Mouse (Mus musculus) kidney, embryonic 16.5 days (tissue): ENCODE results near the gene Klk1b3. TPM values are rescaled to one million over a fixed set of nuclear protein-coding genes. Genes with fewer than 3 reads are reported as not detected.
"Not testable (repeated sequence)": the region's sequence is repeated elsewhere in the genome, so short reads cannot be mapped to it uniquely, and the experiment has no call there.

Source experiments
- ATAC-seq: fragments of 200-750 bp; cut with Nextera tagmentation; 2 replicates; pipeline ENCODE4 v1.8.0; 2017; ENCODE audit warnings: moderate TSS enrichment; ENCODE audit not compliant: low FRiP score, low TSS enrichment
- H3K27ac ChIP-seq: fragments of 300-500 bp; sonication (generic); 2 replicates; pipeline ENCODE4 v1.5.1; 2014; ENCODE audit warnings: low read length
- H3K27me3 ChIP-seq: fragments of 300-500 bp; sonication (generic); 2 replicates; pipeline ENCODE4 v1.6.1; 2014; ENCODE audit warnings: low read length, control low read depth, mixed read lengths; ENCODE audit not compliant: insufficient read depth
- H3K36me3 ChIP-seq: fragments of 300-500 bp; sonication (generic); 2 replicates; pipeline ENCODE4 v1.6.1; 2014; ENCODE audit warnings: low read length, control low read depth, mixed read lengths; ENCODE audit not compliant: insufficient read depth
- H3K4me1 ChIP-seq: fragments of 300-500 bp; sonication (generic); 2 replicates; pipeline ENCODE4 v1.6.1; 2014; ENCODE audit warnings: low read length, control low read depth, mixed read lengths; ENCODE audit not compliant: insufficient read depth
- H3K4me2 ChIP-seq: fragments of 300-500 bp; sonication (generic); replicated peaks from 2 replicates; pipeline ENCODE4 v1.6.1; 2014; ENCODE audit warnings: low read depth, low read length
- H3K4me3 ChIP-seq: fragments of 300-500 bp; sonication (generic); 2 replicates; pipeline ENCODE4 v1.5.1; 2014; ENCODE audit warnings: mild to moderate bottlenecking, low read length
- H3K9ac ChIP-seq: fragments of 300-500 bp; sonication (generic); replicated peaks from 2 replicates; pipeline ENCODE4 v1.6.1; 2014; ENCODE audit warnings: low read length
- H3K9me3 ChIP-seq: fragments of 300-500 bp; sonication (generic); 2 replicates; pipeline ENCODE4 v1.6.1; 2016; ENCODE audit warnings: low read length, control low read depth
- WGBS: fragments of 180-500 bp; shearing (Covaris S2); extraction: QIAGEN DNeasy Blood & Tissue Kit; methylation state at CpG from one replicate; pipeline ENCODE4 v1.1.7; 2014; 5-methylcytosine and 5-hydroxymethylcytosine counted together
- polyA plus RNA-seq: library from polyadenylated mRNA; unstranded; fragments of >200 nt; fragmentation: Nextera tagmentation; extraction: Ambion mirVana; gene quantifications from 2 replicates; pipeline ENCODE4 v1.2.1, GENCODE M21; 2015

Gene Klk1b3
- polyA plus RNA-seq, result 0.19 TPM in 1 of 2 replicates, not detected in the other

GRCm38 (mm10) chr7:44197891-44198290, at the start of gene Klk1b3:
Gene Klk1b3, plus strand, starts transcription at chr7:44198191.
- Histone ChIP-seq H3K9me3 (no peaks in the 10 kb centered on the region), H3K4me1 (no peaks in the 10 kb centered on the region), H3K4me2 (no peak within 1 kb of the TSS), H3K27ac (no peak within 1 kb of the TSS), H3K27me3 (no peaks in the 10 kb centered on the region), H3K9ac (no peak within 1 kb of the TSS), H3K36me3 (no peaks in the 10 kb centered on the region), H3K4me3 (no peak within 1 kb of the TSS)
- WGBS, result 59% methylated on average over 3 of the region's 3 CpGs
- no peak for ATAC-seq

- Histone ChIP-seq H3K9me3 (no peaks in the 10 kb centered on the region), H3K4me1 (no peaks in the 10 kb centered on the region), H3K4me3 (no peak overlapping the region), H3K36me3 (no peaks in the 10 kb centered on the region), H3K4me2 (0 out of 2 replicates have a peak overlapping the region, but pooled peaks have one; percentile 12), H3K27ac (0 out of 2 replicates have a peak overlapping the region, but pooled peaks have one; percentile 43), H3K27me3 (no peaks in the 10 kb centered on the region), H3K9ac (no peak overlapping the region)
- ATAC-seq, result peak; percentile 63; the same call in 1 of the 2 replicates
- 49% methylated on average over 9 of the region's 9 CpGs for WGBS
Observed at GRCm38 (mm10) chr7:44179299-44180045, 18.5 kb upstream of the Klk1b3 start.

GRCm38 (mm10) chr7:44186516-44186915, 11.5 kb upstream of the Klk1b3 start:
- not testable (repeated sequence) for H3K4me3 ChIP-seq, H3K9ac ChIP-seq, H3K27me3 ChIP-seq, H3K27ac ChIP-seq, ATAC-seq, H3K36me3 ChIP-seq, H3K9me3 ChIP-seq, H3K4me1 ChIP-seq, H3K4me2 ChIP-seq
- WGBS, result 45% methylated on average over 8 of the region's 8 CpGs

- not testable (repeated sequence) for H3K4me2 ChIP-seq, H3K4me3 ChIP-seq, H3K27ac ChIP-seq, H3K27me3 ChIP-seq, H3K9ac ChIP-seq, H3K36me3 ChIP-seq, H3K4me1 ChIP-seq, H3K9me3 ChIP-seq, ATAC-seq
Observed at GRCm38 (mm10) chr7:44187936-44188335, 10.1 kb upstream of the Klk1b3 start, which contains the start of gene Klk1b24. Gene Klk1b24, plus strand, starts transcription at chr7:44188236.

- not testable (repeated sequence) for H3K27me3 ChIP-seq, H3K4me1 ChIP-seq, H3K4me3 ChIP-seq, H3K36me3 ChIP-seq, H3K9ac ChIP-seq, H3K4me2 ChIP-seq, H3K9me3 ChIP-seq, H3K27ac ChIP-seq, ATAC-seq
- 67% methylated on average over 1 of the region's 1 CpGs for WGBS
Observed at GRCm38 (mm10) chr7:44193466-44193865, 4.5 kb upstream of the Klk1b3 start.

- WGBS, result 27% methylated on average over 3 of the region's 3 CpGs
- H3K36me3 ChIP-seq, H3K4me2 ChIP-seq, H3K27ac ChIP-seq, ATAC-seq, H3K9ac ChIP-seq, H3K9me3 ChIP-seq, H3K4me1 ChIP-seq, H3K27me3 ChIP-seq, H3K4me3 ChIP-seq: not testable (repeated sequence)
Observed at GRCm38 (mm10) chr7:44207135-44207534, 9.1 kb downstream of the Klk1b3 start, which contains the start of gene Klk1b4. Gene Klk1b4, plus strand, starts transcription at chr7:44207435.

- H3K4me3 ChIP-seq, result no peak overlapping the region
- H3K36me3 ChIP-seq, result no peaks in the 10 kb centered on the region
- H3K4me2 ChIP-seq, result no peak overlapping the region
- no peaks in the 10 kb centered on the region for H3K9me3 ChIP-seq
- no peaks in the 10 kb centered on the region for H3K27me3 ChIP-seq
- WGBS, result 71% methylated on average over 3 of the region's 3 CpGs
- no peak overlapping the region for H3K27ac ChIP-seq
- no peak for ATAC-seq
- no peak overlapping the region for H3K9ac ChIP-seq
- H3K4me1 ChIP-seq, result no peaks in the 10 kb centered on the region
Observed at GRCm38 (mm10) chr7:44208307-44208706, 10.3 kb downstream of the Klk1b3 start.

GRCm38 (mm10) chr7:44215645-44216044, 17.7 kb downstream of the Klk1b3 start, which contains the start of gene Klk1b5:
Gene Klk1b5, plus strand, starts transcription at chr7:44215945.
- Histone ChIP-seq H3K9ac (no peak within 1 kb of the TSS), H3K4me1 (no peaks in the 10 kb centered on the region), H3K27ac (no peak within 1 kb of the TSS), H3K4me3 (no peak within 1 kb of the TSS), H3K9me3 (no peaks in the 10 kb centered on the region), H3K36me3 (no peaks in the 10 kb centered on the region), H3K27me3 (no peaks in the 10 kb centered on the region), H3K4me2 (no peak within 1 kb of the TSS)
- WGBS, result 80% methylated on average over 1 of the region's 1 CpGs
- no peak for ATAC-seq

- not testable (repeated sequence) for H3K4me3 ChIP-seq, H3K4me1 ChIP-seq, H3K36me3 ChIP-seq, H3K4me2 ChIP-seq, H3K9me3 ChIP-seq, ATAC-seq, H3K9ac ChIP-seq, H3K27me3 ChIP-seq, H3K27ac ChIP-seq
- 57% methylated on average over 8 of the region's 10 CpGs for WGBS
Observed at GRCm38 (mm10) chr7:44221601-44222000, 23.6 kb downstream of the Klk1b3 start.

GRCm38 (mm10) chr7:44222335-44222734, 24.3 kb downstream of the Klk1b3 start:
- H3K27ac ChIP-seq, H3K9me3 ChIP-seq, H3K27me3 ChIP-seq, H3K36me3 ChIP-seq, ATAC-seq, H3K4me2 ChIP-seq, H3K9ac ChIP-seq, H3K4me3 ChIP-seq, H3K4me1 ChIP-seq: not testable (repeated sequence)
- WGBS, result 84% methylated on average over 6 of the region's 6 CpGs
